Mouse (Mus musculus) hindbrain, embryonic 15.5 days (tissue): ENCODE data around the gene Rimbp3. TPM values are rescaled to one million over a fixed set of nuclear protein-coding genes. Genes with fewer than 3 reads are reported as not detected.

Source experiments
- polyA plus RNA-seq: library from polyadenylated mRNA; unstranded; fragments of >200 nt; fragmentation: Nextera tagmentation; extraction: Ambion mirVana; gene quantifications from 2 replicates; pipeline ENCODE4 v1.2.1, GENCODE M21; 2015

Rimbp3 gene
- polyA plus RNA-seq, 1 experiment from 2014 or later: 1.8 TPM

Other genes starting within 250 kb of the Rimbp3 start
- 187 and 189 TPM in 2 replicates for gene Mapk1, start 225.2 kb upstream of the Rimbp3 start, polyA plus RNA-seq
- gene Ypel1, start 138.9 kb upstream of the Rimbp3 start, polyA plus RNA-seq: 120 and 131 TPM in 2 replicates
- gene Ppil2, start 97.3 kb upstream of the Rimbp3 start, polyA plus RNA-seq: 142 and 148 TPM in 2 replicates
- 12.4 and 18.7 TPM in 2 replicates for gene 2610318N02Rik, start 83.4 kb upstream of the Rimbp3 start, polyA plus RNA-seq
- gene Sdf2l1, start 76.2 kb upstream of the Rimbp3 start, polyA plus RNA-seq: 37.4 and 38.3 TPM in 2 replicates
- 44.3 and 48.1 TPM in 2 replicates for gene Ydjc, start 64.0 kb upstream of the Rimbp3 start, polyA plus RNA-seq
- gene Ccdc116, start 61.4 kb upstream of the Rimbp3 start, polyA plus RNA-seq: 3.4 and 4.1 TPM in 2 replicates
- gene Ube2l3, start 6.0 kb upstream of the Rimbp3 start, polyA plus RNA-seq: 281 and 286 TPM in 2 replicates
- gene Hic2, start 25.0 kb downstream of the Rimbp3 start, polyA plus RNA-seq: 7.3 and 7.5 TPM in 2 replicates
- 75.2 and 81.9 TPM in 2 replicates for gene Tmem191c, start 67.5 kb downstream of the Rimbp3 start, polyA plus RNA-seq
- 3.6 and 4.4 TPM in 2 replicates for gene Serpind1, start 122.8 kb downstream of the Rimbp3 start, polyA plus RNA-seq
- gene Snap29, start 197.4 kb downstream of the Rimbp3 start, polyA plus RNA-seq: 22.4 and 23.4 TPM in 2 replicates
- gene Pi4ka, start 197.7 kb downstream of the Rimbp3 start, polyA plus RNA-seq: 64.0 and 69.7 TPM in 2 replicates
- 79.6 and 85.2 TPM in 2 replicates for gene Crkl, start 243.4 kb downstream of the Rimbp3 start, polyA plus RNA-seq